Mouse (Mus musculus): ENCODE measurements at regions not wholly inside any gene's neighbourhood (a gene's known extent, or its start where the extent isn't known, plus 50 kb on each side); places are given as distances from the start of the nearest gene placed in this dataset.

GRCm38 (mm10) chr13:30085446-30085845 lies 50.8 kb upstream of the Mboat1 start:
- peak; percentile 20 for DNase-seq (ENCODE audit: extremely low read depth, low read depth)

DNA sequence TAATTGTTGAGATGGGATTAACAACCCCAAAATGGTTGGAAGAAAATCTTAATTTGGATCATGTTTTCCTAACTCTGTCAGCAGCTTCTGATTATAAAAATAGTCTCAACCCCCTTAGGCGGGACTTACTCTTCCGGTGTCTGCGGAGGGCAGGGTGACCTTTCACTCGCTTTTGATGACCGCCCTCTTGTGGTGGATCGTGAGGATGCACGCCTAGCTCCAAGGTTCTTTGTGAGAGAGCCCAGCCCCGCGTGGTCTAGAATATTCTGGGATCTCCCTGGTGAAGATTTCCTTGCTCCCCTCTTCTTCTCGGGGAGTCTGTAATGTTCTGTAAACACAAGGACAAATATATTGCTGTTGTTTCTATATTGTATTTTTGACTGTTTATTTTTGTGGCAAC lies 51.3 kb upstream of the Mboat1 start:
- DNase-seq (ENCODE audit: extremely low read depth, low read depth), result peak; percentile 76

DNA sequence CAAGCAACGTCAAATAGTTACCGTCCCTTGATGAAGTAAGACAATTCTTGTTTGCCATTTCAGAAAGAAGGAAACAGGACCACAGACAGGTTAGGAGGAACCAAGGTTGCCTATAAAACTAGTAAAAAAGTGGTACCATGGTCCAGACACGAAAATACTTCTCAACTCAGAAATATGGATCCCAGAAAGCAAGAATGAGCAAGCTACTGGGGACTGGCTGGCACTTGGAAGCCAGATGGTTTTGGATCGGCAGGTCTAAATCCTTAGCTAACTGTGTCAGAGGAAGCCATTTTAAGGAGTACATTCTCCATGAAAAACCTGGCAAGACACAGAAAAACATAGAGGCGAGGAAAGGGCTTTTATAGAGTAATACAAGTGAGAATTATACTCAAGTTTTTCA lies 51.9 kb upstream of the Mboat1 start:
- DNase-seq (ENCODE audit: extremely low read depth, low read depth), result no peak

DNA sequence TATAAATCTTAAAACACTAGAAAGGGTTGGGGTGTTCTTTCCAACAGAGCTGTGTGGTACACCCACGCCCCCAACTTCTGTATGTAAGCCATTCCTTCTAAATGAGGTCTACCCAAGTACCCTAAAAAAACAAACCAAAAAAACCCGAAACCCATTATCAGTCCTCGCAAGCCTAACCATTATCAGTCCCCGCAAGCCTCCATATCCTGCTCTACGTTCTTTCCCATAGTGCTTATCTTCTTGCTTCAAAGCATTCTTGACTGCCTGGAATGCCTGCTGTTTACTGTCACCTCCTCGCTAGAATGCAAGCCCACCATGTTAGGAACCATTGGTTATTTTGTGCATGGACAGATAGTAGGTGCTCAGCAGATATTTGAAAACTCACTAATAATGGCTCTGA lies 52.3 kb upstream of the Mboat1 start:
- DNase-seq (ENCODE audit: extremely low read depth, low read depth), result peak; percentile 64

DNA sequence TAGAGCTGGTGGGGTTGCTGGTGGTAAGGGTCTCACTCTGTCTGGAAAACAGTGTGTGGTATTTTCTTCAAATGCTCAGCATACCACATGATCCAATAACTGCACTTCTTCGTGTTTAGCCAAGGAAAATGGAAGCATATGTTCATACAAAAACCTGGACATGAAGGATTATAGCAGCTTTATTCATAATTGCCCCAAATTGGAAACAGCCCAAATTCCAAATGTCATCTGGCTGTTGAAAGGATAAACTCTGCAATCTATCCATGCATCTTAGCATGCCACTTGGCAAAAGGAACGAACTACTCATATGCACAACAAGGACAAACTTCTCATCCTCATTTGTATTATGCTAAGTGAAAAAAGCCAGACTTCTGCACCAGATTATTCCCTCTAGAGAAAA lies 53.5 kb upstream of the Mboat1 start:
- DNase-seq (ENCODE audit: extremely low read depth, low read depth), result no peak

GRCm38 (mm10) chr13:30080705-30081474 lies 55.4 kb upstream of the Mboat1 start:
- no peak for DNase-seq (ENCODE audit: extremely low read depth, low read depth)

DNA sequence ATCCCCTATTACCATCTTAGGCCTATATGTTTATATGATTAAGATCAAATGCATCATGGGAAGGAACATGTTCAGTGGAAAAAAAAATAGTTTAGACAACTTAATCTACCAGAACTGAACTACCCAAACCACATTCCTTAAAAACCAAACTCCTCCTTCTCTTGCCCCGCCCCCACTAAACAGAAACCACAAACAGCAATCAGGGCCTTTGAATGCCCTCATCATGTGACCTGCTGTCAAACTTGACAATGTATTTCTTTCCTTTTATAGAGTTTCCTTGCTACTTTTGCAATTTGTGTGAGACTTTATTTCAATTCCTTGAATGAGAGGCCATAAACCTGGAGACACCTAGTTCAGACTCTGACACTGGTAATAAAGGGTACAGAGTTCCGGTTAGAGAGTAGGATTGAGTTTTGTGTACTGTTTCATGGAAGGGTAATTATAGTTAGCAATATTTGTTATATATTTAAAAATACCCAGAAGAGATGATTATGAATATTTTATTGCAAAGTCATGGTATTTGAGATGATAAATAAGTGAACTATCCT lies 61.7 kb upstream of the Mboat1 start:
- no peak for DNase-seq (ENCODE audit: extremely low read depth, low read depth)

DNA sequence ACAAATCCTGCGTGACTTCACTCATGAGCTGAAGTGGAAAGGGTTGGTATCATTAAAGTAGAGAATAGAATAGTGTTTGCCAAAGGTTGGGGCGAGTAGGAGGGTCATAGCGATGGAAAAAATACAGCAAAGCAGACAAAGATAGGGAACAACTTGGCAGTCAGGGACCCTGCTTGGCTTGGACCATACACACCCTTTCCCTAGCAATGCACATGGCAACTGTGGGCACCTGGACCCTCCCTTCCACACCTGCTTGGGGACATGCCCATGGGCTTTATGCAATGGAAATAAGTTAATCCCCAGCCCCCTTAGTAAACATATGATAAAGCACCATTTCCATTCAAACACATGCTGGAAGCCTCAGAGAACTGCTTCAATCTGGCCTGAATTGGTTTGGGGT lies 62.2 kb upstream of the Mboat1 start:
- no peak for DNase-seq (ENCODE audit: extremely low read depth, low read depth)

GRCm38 (mm10) chr13:30069397-30069796 lies 66.9 kb upstream of the Mboat1 start:
- DNase-seq (ENCODE audit: extremely low read depth, low read depth), result no peak

DNA sequence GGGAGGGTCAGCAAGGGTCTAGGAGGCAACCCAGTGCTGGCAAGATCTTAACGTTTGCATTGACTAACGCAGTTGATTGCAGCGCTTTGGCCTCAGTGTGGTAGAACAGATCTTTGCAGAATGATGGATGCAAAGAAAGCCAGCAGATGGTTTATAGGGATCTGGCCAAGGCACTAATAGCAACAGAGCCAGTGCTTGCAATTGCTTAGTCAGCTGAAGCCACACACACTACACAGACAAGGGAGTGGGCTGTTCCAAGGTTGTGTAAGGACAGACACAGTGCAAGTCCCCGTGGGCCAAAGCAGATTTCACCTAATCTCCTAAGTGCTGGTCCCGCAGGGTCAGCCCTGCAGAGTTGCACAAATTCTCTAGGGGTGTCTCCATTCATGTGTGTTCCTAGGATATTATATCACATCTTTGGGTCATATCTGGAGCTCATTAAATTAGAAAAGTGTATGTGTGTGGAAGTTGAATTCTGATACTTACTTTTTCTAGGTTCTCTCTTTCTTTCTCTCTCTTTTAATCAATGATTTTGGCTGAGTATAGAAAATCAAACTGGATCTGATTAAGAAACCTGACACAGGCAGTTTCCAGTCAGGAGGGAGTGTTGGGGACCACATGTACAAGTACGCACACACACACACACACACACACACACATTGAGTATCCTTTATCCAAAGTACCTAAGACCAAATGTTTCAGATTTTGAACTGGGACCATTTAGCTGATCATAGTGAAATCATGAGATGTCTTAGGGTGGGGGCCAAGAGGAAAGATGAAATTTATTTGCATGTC lies 68.5 kb upstream of the Mboat1 start:
- DNase-seq (ENCODE audit: extremely low read depth, low read depth), result no peak

DNA sequence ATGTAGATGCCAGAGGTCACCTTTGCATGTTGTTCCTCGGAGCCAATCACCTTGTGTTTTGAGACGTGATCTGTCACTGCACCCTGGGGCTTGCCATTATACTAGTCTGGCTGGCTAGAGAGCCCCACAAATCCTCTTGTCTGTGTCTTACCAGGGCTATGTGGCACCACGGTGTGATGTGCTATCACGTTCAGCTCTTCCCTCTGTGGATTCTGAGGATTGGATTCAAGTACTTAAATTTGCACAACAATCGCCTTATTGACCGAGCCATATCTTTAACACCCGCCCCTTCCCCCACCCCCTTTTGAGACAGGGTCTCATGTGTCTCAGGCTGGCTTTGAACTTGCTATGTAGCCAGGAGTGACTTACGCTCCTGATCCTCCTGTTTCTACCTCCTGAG lies 70.8 kb upstream of the Mboat1 start:
- DNase-seq (ENCODE audit: extremely low read depth, low read depth), result no peak

DNA sequence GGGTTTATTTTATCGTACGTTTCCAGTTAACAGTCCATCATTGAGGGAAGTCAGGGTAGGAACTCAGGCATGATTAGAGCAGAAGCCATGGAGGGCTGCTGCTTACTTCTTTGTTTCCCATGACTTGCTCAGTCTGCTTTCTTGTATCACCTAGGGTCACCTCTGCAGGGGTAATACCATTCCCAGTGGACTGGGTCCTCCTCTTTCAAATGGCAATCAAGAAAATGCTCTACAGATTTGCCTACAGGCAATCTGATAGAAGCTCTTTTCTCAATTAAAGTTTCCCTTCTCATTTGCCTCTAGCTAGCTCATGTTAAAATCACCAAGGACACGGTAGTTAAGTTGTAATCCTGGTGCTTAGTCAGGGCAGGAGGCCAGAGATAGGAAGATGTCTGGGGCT lies 72.5 kb upstream of the Mboat1 start:
- no peak for DNase-seq (ENCODE audit: extremely low read depth, low read depth)

GRCm38 (mm10) chr13:30062285-30062684 lies 74.0 kb upstream of the Mboat1 start:
- DNase-seq (ENCODE audit: extremely low read depth, low read depth), result no peak

DNA sequence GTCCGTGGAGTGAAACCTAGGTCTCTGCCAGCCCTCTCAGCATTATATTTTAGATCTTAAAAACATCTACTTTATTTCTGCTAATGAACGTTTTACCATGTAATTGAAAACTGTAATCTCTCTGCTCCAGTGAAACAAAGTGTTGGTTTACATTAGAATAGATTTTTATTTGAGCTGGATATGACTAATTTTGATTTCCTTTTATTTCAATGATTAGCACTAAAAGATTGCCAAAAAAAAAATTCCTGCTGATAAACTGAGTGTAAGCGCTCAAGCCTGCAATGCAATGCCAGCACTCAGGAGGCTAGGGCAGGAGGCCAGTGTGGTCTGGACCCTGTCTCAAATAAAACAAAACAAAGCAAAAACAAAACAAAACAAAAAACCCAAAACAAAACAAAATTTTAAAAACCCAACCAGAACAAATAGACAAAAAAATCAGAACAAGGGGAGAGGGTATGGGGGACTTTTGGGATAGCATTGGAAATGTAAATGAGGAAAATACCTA lies 69.3 kb upstream of the E2f3 start:
- DNase-seq (ENCODE audit: extremely low read depth, low read depth), result no peak

DNA sequence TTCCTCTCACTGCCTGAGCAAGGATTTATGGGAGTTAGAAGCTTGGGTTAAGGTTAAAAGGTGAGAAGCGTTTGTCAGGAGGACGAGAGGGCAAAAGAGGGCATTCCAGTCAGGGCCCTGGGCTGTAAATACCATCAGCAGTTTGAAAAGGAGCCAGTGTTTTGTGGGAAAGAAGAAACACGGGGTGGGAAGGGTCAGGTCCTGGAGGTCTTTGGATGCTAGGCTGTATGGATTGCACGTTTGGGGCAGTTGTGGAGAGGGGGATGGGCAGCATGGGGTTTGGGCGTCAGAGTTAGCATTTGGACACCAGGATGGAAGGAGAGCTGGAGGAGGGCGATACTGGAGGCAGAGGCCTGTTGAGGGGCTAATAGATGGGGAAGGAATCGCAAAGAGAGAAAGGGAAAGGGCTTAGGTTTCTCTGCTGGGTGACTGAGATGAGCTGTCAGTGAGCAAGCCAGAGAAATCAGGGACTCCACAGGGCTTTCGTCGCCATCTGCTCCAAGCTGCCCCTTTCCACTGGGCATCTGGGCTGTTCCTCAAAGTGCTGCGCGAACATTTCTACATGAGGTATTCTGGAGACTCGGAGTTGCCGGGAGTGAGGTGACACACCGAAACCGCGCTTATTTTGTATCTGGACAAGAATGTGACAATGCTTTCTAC lies 66.2 kb upstream of the E2f3 start:
- no peak for DNase-seq (ENCODE audit: extremely low read depth, low read depth)

DNA sequence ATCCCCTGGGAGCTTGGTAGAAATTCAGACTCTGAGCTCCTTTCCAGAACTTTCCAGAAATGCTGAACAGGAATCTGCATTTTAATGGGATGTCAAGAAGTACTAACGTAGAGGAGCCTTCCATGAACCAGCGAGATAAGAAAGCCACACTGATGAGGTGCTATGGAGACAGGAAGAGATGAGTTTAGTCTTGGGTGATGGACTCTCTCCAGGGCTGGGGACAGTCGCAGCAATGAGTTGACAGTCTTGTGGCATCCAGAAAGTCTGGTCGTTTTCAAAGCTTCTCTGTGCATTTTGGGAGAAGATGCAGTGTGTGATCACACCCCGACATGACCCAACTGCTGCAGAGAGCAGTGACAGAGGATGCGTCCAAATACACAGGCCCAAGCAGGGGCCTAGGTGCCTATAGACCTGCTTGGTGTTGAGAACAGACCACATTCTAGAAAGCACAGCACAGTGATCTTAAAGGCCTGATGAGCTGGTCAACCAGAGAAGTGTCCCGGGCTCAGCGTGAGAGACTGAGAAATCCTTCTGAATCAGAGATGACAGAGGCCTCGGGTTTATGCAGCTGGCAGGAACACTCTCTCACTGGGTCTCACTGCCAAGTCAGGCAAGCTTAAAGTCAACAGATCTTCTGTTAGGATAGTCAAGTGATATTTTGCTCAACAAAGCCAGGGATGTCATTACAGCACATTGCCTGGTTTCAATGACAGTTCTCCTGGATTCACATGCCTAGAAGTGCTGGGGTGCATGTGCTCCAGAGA lies 65.1 kb upstream of the E2f3 start:
- DNase-seq (ENCODE audit: extremely low read depth, low read depth), result no peak

DNA sequence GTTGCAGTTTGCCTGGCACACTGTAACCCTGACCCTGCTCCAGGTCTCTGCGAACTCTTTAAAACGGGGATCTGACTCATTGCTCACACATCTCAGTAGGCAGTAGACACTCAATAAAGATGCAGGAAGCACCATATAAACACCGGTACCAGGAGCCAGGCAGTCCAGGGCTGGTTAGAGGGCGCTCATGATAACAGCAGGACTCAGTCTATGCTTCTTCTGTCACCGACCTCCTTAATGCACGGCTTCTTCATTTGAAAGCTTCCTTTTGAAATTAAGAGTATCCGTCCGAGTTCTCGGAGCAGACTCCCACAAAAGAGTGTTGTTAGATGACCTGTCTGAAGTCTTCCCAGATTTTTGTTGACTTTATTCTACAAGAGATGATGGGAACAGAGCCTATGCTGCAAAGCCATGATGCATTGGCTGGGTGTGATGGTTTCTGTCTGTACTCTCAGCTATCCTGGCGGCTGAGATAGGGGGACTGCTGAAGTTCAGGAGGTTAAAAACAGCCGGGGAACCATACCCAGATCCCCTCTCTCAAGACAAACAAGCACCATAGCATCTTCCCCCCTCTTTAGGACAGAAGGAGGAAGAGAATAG lies 62.5 kb upstream of the E2f3 start:
- no peak for DNase-seq (ENCODE audit: extremely low read depth, low read depth)

GRCm38 (mm10) chr13:30046504-30047169 lies 60.8 kb upstream of the E2f3 start:
- DNase-seq (ENCODE audit: extremely low read depth, low read depth), result no peak

- DNase-seq (ENCODE audit: extremely low read depth, low read depth), result no peak
Measured at GRCm38 (mm10) chr13:30046061-30046460, 60.2 kb upstream of the E2f3 start.

GRCm38 (mm10) chr13:30045225-30045624 lies 59.4 kb upstream of the E2f3 start:
- DNase-seq (ENCODE audit: extremely low read depth, low read depth), result no peak

Measured in MEL-GATA-1-ER (cell line).